Mouse (Mus musculus) gastrocnemius, postnatal 25 days (tissue): ENCODE data around the gene Ube2e2. TPM values are rescaled to one million over a fixed set of nuclear protein-coding genes. Genes with fewer than 3 reads are reported as not detected.
A peak's percentile ranks its signal among the peaks of the same experiment; 100 is the strongest.
"Not testable (repeated sequence)": the region's sequence is repeated elsewhere in the genome, so short reads cannot be mapped to it uniquely, and the experiment has no call there.

Experiments
- DNase-seq: peaks from one replicate; pipeline ENCODE4 v3.0.0; 2022
- total RNA-seq, 2 experiments: library from RNA; stranded (reverse); gene quantifications; 1 replicate in 1 of 2; 2 replicates in 1 of 2; pipeline ENCODE4 v1.2.3; 2021

Gene Ube2e2
- total RNA-seq, 2 experiments from 2014 or later: 6.9 to 7.3 TPM

- no peak for DNase-seq
These were observed 140.1 kb downstream of the Ube2e2 start for GRCm38 (mm10) chr14:18754001-18754400.

- peak; percentile 17 for DNase-seq
These were observed 162.9 kb downstream of the Ube2e2 start for GRCm38 (mm10) chr14:18731154-18731553.

GRCm38 (mm10) chr14:18720601-18721591 lies 173.2 kb downstream of the Ube2e2 start:
- no peak for DNase-seq

- no peak for DNase-seq
These were observed 177.1 kb downstream of the Ube2e2 start for GRCm38 (mm10) chr14:18716970-18717369.

GRCm38 (mm10) chr14:18715529-18715928 lies 178.5 kb downstream of the Ube2e2 start:
- DNase-seq: no peak

GRCm38 (mm10) chr14:18697662-18698225 lies 196.3 kb downstream of the Ube2e2 start:
- no peak for DNase-seq

GRCm38 (mm10) chr14:18696418-18696817 lies 197.6 kb downstream of the Ube2e2 start:
- DNase-seq: not testable (repeated sequence)

- peak; percentile 62 for DNase-seq
These were observed 215.8 kb downstream of the Ube2e2 start for GRCm38 (mm10) chr14:18678121-18678836.

GRCm38 (mm10) chr14:18670712-18671111 lies 223.4 kb downstream of the Ube2e2 start:
- DNase-seq: no peak

GRCm38 (mm10) chr14:18669301-18669935 lies 224.6 kb downstream of the Ube2e2 start:
- no peak for DNase-seq

- not testable (repeated sequence) for DNase-seq
These were observed 225.8 kb downstream of the Ube2e2 start for GRCm38 (mm10) chr14:18668309-18668708.

- no peak for DNase-seq
These were observed 226.3 kb downstream of the Ube2e2 start for GRCm38 (mm10) chr14:18667755-18668154.

- DNase-seq: no peak
These were observed 227.8 kb downstream of the Ube2e2 start for GRCm38 (mm10) chr14:18666251-18666650.

- DNase-seq: no peak
These were observed 228.6 kb downstream of the Ube2e2 start for GRCm38 (mm10) chr14:18665267-18666024.

- DNase-seq: no peak
These were observed 230.4 kb downstream of the Ube2e2 start for GRCm38 (mm10) chr14:18663666-18664065.

GRCm38 (mm10) chr14:18657777-18658753 lies 236.0 kb downstream of the Ube2e2 start:
- no peak for DNase-seq

- no peak for DNase-seq
These were observed 244.9 kb downstream of the Ube2e2 start for GRCm38 (mm10) chr14:18649123-18649675.

GRCm38 (mm10) chr14:18641656-18642055 lies 252.4 kb downstream of the Ube2e2 start:
- DNase-seq: no peak

- no peak for DNase-seq
These were observed 255.2 kb downstream of the Ube2e2 start for GRCm38 (mm10) chr14:18638753-18639456.
